Mouse (Mus musculus) kidney, embryonic 15.5 days (tissue): ENCODE data around the gene Eif5a. TPM values are rescaled to one million over a fixed set of nuclear protein-coding genes. Genes with fewer than 3 reads are reported as not detected.
"Not testable (repeated sequence)": the region's sequence is repeated elsewhere in the genome, so short reads cannot be mapped to it uniquely, and the experiment has no call there.

Source experiments
- ATAC-seq: fragments of 200-750 bp; cut with Nextera tagmentation; replicated peaks from 2 replicates; pipeline ENCODE4 v1.8.0; 2017; ENCODE audit warnings: moderate TSS enrichment; ENCODE audit not compliant: low FRiP score
- H3K27ac ChIP-seq: fragments of 300-500 bp; sonication (generic); 2 replicates; pipeline ENCODE4 v1.5.1; 2015; ENCODE audit warnings: mild to moderate bottlenecking, inconsistent platforms
- H3K27me3 ChIP-seq: fragments of 300-500 bp; sonication (generic); 2 replicates; pipeline ENCODE4 v1.6.1; 2015; ENCODE audit warnings: inconsistent platforms
- H3K36me3 ChIP-seq: fragments of 300-500 bp; sonication (generic); 2 replicates; pipeline ENCODE4 v1.6.1; 2015; ENCODE audit warnings: inconsistent platforms
- H3K4me1 ChIP-seq: fragments of 300-500 bp; sonication (generic); 2 replicates; pipeline ENCODE4 v1.6.1; 2015; ENCODE audit warnings: inconsistent platforms
- H3K4me2 ChIP-seq: fragments of 300-500 bp; sonication (generic); 2 replicates; pipeline ENCODE4 v1.6.1; 2015; ENCODE audit warnings: moderate library complexity, mild to moderate bottlenecking, inconsistent platforms
- H3K4me3 ChIP-seq: fragments of 300-500 bp; sonication (generic); replicated peaks from 2 replicates; pipeline ENCODE4 v1.5.1; 2015; ENCODE audit warnings: mild to moderate bottlenecking, inconsistent platforms
- H3K9ac ChIP-seq: fragments of 300-500 bp; sonication (generic); 2 replicates; pipeline ENCODE4 v1.6.1; 2015; ENCODE audit warnings: mild to moderate bottlenecking, inconsistent platforms
- H3K9me3 ChIP-seq: fragments of 300-500 bp; sonication (generic); replicated peaks from 2 replicates; pipeline ENCODE4 v1.6.1; 2016; ENCODE audit warnings: inconsistent platforms
- WGBS: fragments of 180-500 bp; shearing (Covaris S2); methylation state at CpG from one replicate; pipeline ENCODE4 v1.1.7; 2015; ENCODE audit warnings: mixed read lengths; 5-methylcytosine and 5-hydroxymethylcytosine counted together
- polyA plus RNA-seq: library from polyadenylated mRNA; unstranded; fragments of >200 nt; fragmentation: Nextera tagmentation; extraction: Ambion mirVana; gene quantifications from 2 replicates; pipeline ENCODE4 v1.2.1, GENCODE M21; 2015

Eif5a gene
- polyA plus RNA-seq, 1 experiment from 2014 or later, result 1,795 TPM

- peaks cover 57% of the 10 kb centered on the region for H3K36me3 ChIP-seq
- H3K27ac ChIP-seq, result no peak overlapping the region
- ATAC-seq, result no peak
- no peak overlapping the region for H3K4me3 ChIP-seq
- no peak overlapping the region for H3K4me2 ChIP-seq
- no peaks in the 10 kb centered on the region for H3K27me3 ChIP-seq
- peaks cover 62% of the 10 kb centered on the region for H3K4me1 ChIP-seq
- H3K9ac ChIP-seq, result no peak overlapping the region
- 88% methylated on average over 8 of the region's 8 CpGs for WGBS
- H3K9me3 ChIP-seq, result no peaks in the 10 kb centered on the region
Observed at GRCm38 (mm10) chr11:69917379-69917948, 4.3 kb downstream of the Eif5a start.

- 52% methylated on average over 7 of the region's 7 CpGs for whole genome bisulfite sequencing
- Histone ChIP-seq H3K4me1 (peaks cover 58% of the 10 kb centered on the region), H3K36me3 (peaks cover 64% of the 10 kb centered on the region)
- not testable (repeated sequence) for H3K4me2 ChIP-seq, ATAC-seq, H3K4me3 ChIP-seq, H3K9ac ChIP-seq, H3K9me3 ChIP-seq, H3K27ac ChIP-seq, H3K27me3 ChIP-seq
Observed at GRCm38 (mm10) chr11:69916652-69917378, 4.9 kb downstream of the Eif5a start.

GRCm38 (mm10) chr11:69915667-69916627, 5.8 kb downstream of the Eif5a start:
- no peaks in the 10 kb centered on the region for H3K27me3 ChIP-seq
- no peaks in the 10 kb centered on the region for H3K9me3 ChIP-seq
- H3K9ac ChIP-seq, result no peak overlapping the region
- H3K4me1 ChIP-seq, result peaks cover 58% of the 10 kb centered on the region
- H3K4me2 ChIP-seq, result peak overlapping the region; percentile 87
- WGBS, result 60% methylated on average over 5 of the region's 5 CpGs
- ATAC-seq, result no peak
- H3K36me3 ChIP-seq, result peaks cover 72% of the 10 kb centered on the region
- no peak overlapping the region; the same call in 1 of the 2 replicates for H3K4me3 ChIP-seq
- no peak overlapping the region for H3K27ac ChIP-seq

GRCm38 (mm10) chr11:69914917-69915430, 6.8 kb downstream of the Eif5a start:
- Histone ChIP-seq H3K4me3 (peak overlapping the region; percentile 72), H3K36me3 (peaks cover 82% of the 10 kb centered on the region), H3K4me2 (peak overlapping the region; percentile 87), H3K27ac (no peak overlapping the region), H3K4me1 (peaks cover 58% of the 10 kb centered on the region), H3K27me3 (no peaks in the 10 kb centered on the region), H3K9me3 (no peaks in the 10 kb centered on the region), H3K9ac (peak overlapping the region; percentile 76)
- WGBS, result 38% methylated on average over 9 of the region's 9 CpGs
- ATAC-seq, result no peak

GRCm38 (mm10) chr11:69914372-69914764, 7.4 kb downstream of the Eif5a start:
- Histone ChIP-seq H3K27me3 (no peaks in the 10 kb centered on the region), H3K4me2 (peak overlapping the region; percentile 87), H3K9ac (peak overlapping the region; percentile 76), H3K27ac (peak overlapping the region; percentile 93), H3K4me3 (peak overlapping the region; percentile 72), H3K36me3 (peaks cover 88% of the 10 kb centered on the region), H3K9me3 (no peaks in the 10 kb centered on the region), H3K4me1 (peaks cover 53% of the 10 kb centered on the region)
- 3% methylated on average over 17 of the region's 17 CpGs for WGBS
- ATAC-seq, result no peak

DNA sequence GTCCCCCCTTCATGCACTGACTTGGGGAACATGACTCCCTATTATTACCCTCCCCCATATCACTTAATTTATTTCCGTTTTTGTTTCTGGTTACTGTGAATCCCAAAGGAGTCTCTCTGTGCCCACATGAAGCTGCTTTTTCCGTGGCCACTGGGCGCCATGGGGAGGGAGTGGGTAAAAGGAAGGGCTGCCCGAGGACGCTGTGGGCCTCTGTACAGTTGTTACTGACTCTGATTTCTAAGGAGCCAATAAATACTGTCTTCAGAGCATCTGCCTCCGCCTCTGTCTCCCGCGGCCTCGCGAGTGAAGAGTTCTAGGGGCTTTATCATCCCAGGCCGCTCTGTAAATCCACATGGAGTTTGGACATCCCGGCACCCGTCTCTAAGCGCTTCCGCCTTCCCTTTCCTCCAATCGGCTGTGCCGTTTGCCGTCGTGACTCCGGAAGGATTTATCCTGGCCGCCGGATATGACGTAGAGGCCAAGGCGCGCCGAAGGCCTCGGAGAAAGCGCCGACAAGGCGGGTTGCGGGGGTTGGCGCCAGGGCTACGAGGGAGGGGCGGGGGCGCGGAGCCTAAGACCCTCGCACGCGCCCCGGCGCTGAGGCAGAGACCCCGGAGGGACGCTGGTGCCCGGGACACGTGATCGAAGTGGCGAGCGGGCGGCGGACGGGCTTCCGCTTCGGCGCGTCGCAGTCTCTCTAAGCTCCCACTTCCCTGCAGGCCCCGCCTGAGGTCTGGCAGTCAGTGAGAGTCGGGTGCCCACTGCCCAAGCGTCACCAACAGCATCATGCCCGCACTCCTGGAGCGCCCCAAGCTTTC, 8.0 kb downstream of the Eif5a start, which contains the start of gene Gps2:
TSS of gene Gps2 (plus strand) at position 335 of the 818 bp plus-strand sequence.
- H3K27ac ChIP-seq, result peak within 1 kb of the TSS; percentile 93
- peak within 1 kb of the TSS; percentile 76 for H3K9ac ChIP-seq
- peaks cover 90% of the 10 kb centered on the region for H3K36me3 ChIP-seq
- no peaks in the 10 kb centered on the region for H3K9me3 ChIP-seq
- H3K4me2 ChIP-seq, result peak within 1 kb of the TSS; percentile 87
- WGBS, result 1% methylated on average over 60 of the region's 61 CpGs
- ATAC-seq, result peak; percentile 90
- peak within 1 kb of the TSS; percentile 72 for H3K4me3 ChIP-seq
- H3K4me1 ChIP-seq, result peaks cover 47% of the 10 kb centered on the region
- no peaks in the 10 kb centered on the region for H3K27me3 ChIP-seq

DNA sequence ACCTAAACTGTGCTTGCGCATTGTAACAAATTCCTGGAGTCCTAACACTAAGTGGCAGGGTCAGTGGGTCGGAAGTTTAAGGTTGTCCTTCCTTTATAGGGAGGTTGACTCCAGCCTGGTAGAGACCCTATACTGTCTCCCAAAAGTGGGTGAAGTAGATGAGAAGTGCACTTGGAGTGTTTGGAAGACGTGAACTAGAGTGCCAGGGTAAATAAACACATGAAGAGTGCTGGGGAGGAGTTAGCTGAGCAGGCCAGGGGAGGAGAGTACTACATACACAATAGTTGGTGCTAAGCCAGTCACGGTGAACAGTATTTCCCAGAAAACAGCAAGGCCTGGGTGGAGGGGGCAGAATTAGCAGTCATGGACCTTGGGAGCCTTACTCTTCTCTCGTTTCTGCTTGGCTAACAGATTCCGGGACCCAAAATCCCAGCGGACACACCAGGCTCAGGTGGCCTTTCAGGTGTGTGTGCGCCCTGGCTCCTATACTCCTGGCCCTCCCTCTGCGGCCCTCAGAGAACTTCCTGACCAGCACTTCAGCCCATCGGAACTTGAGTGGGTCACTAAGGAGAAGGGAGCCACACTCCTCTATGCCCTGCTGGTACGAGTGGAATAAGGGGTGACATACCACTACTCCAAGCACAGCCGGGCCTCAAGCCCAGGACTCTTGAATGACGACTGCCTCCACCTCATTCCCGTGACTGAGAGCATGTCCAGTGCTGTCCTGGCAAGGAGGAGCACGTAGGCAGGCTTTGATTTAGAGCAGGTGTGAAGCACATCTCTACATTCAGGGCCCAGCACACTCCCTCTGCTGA, 8.8 kb downstream of the Eif5a start:
- Histone ChIP-seq H3K4me2 (peak overlapping the region; percentile 87), H3K27ac (peak overlapping the region; percentile 93; the same call in 1 of the 2 replicates), H3K27me3 (no peaks in the 10 kb centered on the region), H3K9me3 (no peaks in the 10 kb centered on the region), H3K36me3 (peaks cover 90% of the 10 kb centered on the region), H3K4me1 (peaks cover 42% of the 10 kb centered on the region), H3K4me3 (peak overlapping the region; percentile 72), H3K9ac (peak overlapping the region; percentile 76)
- ATAC-seq, result no peak
- 75% methylated on average over 15 of the region's 15 CpGs for WGBS

GRCm38 (mm10) chr11:69911701-69912100, 10.1 kb downstream of the Eif5a start:
- Histone ChIP-seq H3K4me2 (no peak overlapping the region), H3K27me3 (no peaks in the 10 kb centered on the region), H3K9me3 (no peaks in the 10 kb centered on the region), H3K27ac (no peak overlapping the region), H3K36me3 (peaks cover 90% of the 10 kb centered on the region), H3K4me3 (no peak overlapping the region), H3K9ac (no peak overlapping the region), H3K4me1 (peaks cover 34% of the 10 kb centered on the region)
- WGBS, result 92% methylated on average over 6 of the region's 6 CpGs
- ATAC-seq, result no peak

GRCm38 (mm10) chr11:69910781-69911560, 10.8 kb downstream of the Eif5a start:
- H3K4me1 ChIP-seq, result peaks cover 29% of the 10 kb centered on the region
- no peaks in the 10 kb centered on the region for H3K27me3 ChIP-seq
- no peak overlapping the region for H3K9ac ChIP-seq
- H3K36me3 ChIP-seq, result peaks cover 90% of the 10 kb centered on the region
- 90% methylated on average over 17 of the region's 17 CpGs for WGBS
- ATAC-seq, result no peak
- H3K9me3 ChIP-seq, result no peaks in the 10 kb centered on the region
- no peak overlapping the region for H3K4me2 ChIP-seq
- no peak overlapping the region for H3K27ac ChIP-seq
- no peak overlapping the region for H3K4me3 ChIP-seq

DNA sequence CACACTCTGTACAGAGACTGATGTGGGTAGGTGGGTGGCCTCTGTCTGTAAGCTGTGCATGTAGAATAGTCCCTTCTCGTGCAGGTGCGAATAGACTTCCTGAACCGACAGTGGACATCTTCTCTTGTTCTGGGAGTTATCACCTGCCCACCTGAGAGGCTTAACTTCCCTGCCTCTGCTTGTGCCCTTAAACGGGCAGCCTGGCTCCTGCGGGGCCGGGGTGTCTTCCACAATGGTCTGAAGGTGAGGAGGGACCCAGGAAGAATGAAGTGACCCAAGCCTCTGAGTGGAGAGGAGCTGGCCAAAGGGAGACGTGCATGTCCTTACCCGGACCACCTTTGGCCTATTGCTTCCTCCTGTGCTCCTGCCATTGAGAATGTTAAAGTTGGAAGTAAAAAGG, 11.6 kb downstream of the Eif5a start:
- Histone ChIP-seq H3K27ac (no peak overlapping the region), H3K27me3 (no peaks in the 10 kb centered on the region), H3K9ac (no peak overlapping the region), H3K4me1 (peaks cover 22% of the 10 kb centered on the region), H3K4me3 (no peak overlapping the region), H3K36me3 (peaks cover 90% of the 10 kb centered on the region), H3K4me2 (no peak overlapping the region), H3K9me3 (no peaks in the 10 kb centered on the region)
- WGBS, result 92% methylated on average over 8 of the region's 8 CpGs
- ATAC-seq, result no peak
